Mouse (Mus musculus): ENCODE measurements around the gene Gtsf1l. TPM values are rescaled to one million over a fixed set of nuclear protein-coding genes. Genes with fewer than 3 reads are reported as not detected.
A peak's percentile ranks its signal among the peaks of the same experiment; 100 is the strongest.

Gtsf1l gene
- polyA plus RNA-seq, 1 experiment from 2014 or later, result not detected

GRCm38 (mm10) chr2:163111413-163112201, 24.0 kb upstream of the Gtsf1l start:
- Histone ChIP-seq H3K9me3 (ENCODE audit: control insufficient read depth, low read length) (no peaks in the 10 kb centered on the region), H3K27ac (ENCODE audit: low read length) (no peak overlapping the region), H3K4me1 (ENCODE audit: control insufficient read depth, insufficient read depth, low read length) (no peaks in the 10 kb centered on the region), H3K36me3 (ENCODE audit: control insufficient read depth, insufficient read depth, low read length) (no peaks in the 10 kb centered on the region), H3K9ac (ENCODE audit: low read depth, low read length) (no peak overlapping the region), H3K27me3 (replicated peaks; ENCODE audit: control insufficient read depth, insufficient read depth, low read length) (no peaks in the 10 kb centered on the region), H3K4me2 (ENCODE audit: low read depth, low read length) (no peak overlapping the region), H3K4me3 (ENCODE audit: low read length) (no peak overlapping the region)
- 60% methylated on average over 16 of the region's 16 CpGs for WGBS
- ATAC-seq, result no peak

- Histone ChIP-seq H3K36me3 (ENCODE audit: control insufficient read depth, insufficient read depth, low read length) (no peaks in the 10 kb centered on the region), H3K4me2 (ENCODE audit: low read depth, low read length) (no peak overlapping the region), H3K9ac (ENCODE audit: low read depth, low read length) (no peak overlapping the region), H3K9me3 (ENCODE audit: control insufficient read depth, low read length) (no peaks in the 10 kb centered on the region), H3K27me3 (replicated peaks; ENCODE audit: control insufficient read depth, insufficient read depth, low read length) (no peaks in the 10 kb centered on the region), H3K4me3 (ENCODE audit: low read length) (no peak overlapping the region), H3K4me1 (ENCODE audit: control insufficient read depth, insufficient read depth, low read length) (no peaks in the 10 kb centered on the region), H3K27ac (ENCODE audit: low read length) (no peak overlapping the region)
- no peak for ATAC-seq
- 93% methylated on average over 1 of the region's 1 CpGs for WGBS
These were observed 23.1 kb upstream of the Gtsf1l start for GRCm38 (mm10) chr2:163110706-163111105.

DNA sequence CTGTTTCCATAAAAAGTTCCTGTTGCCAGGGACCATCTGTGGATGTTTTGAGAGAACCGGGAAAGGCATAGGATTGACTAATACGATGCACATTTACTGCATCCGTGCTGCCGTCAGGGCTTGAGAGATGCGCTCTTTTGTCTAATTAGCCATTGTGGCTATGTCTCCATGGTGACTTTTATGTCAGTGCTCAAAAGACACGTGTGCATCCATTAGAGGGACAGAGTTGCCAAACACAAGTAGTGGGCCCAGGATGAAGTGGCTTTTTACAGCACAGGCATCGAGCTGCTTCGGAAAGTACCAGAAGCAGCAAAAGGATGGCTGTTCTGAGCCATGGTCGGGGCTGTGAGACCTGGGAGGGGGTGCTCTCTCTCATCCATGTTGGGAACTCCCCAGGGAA, 20.7 kb upstream of the Gtsf1l start:
- Histone ChIP-seq H3K4me2 (ENCODE audit: low read depth, low read length) (no peak overlapping the region), H3K9me3 (ENCODE audit: control insufficient read depth, low read length) (no peaks in the 10 kb centered on the region), H3K9ac (ENCODE audit: low read depth, low read length) (no peak overlapping the region), H3K4me3 (ENCODE audit: low read length) (no peak overlapping the region), H3K36me3 (ENCODE audit: control insufficient read depth, insufficient read depth, low read length) (no peaks in the 10 kb centered on the region), H3K27ac (ENCODE audit: low read length) (no peak overlapping the region), H3K27me3 (replicated peaks; ENCODE audit: control insufficient read depth, insufficient read depth, low read length) (no peaks in the 10 kb centered on the region), H3K4me1 (ENCODE audit: control insufficient read depth, insufficient read depth, low read length) (no peaks in the 10 kb centered on the region)
- no peak for ATAC-seq
- WGBS, result 80% methylated on average over 9 of the region's 9 CpGs

DNA sequence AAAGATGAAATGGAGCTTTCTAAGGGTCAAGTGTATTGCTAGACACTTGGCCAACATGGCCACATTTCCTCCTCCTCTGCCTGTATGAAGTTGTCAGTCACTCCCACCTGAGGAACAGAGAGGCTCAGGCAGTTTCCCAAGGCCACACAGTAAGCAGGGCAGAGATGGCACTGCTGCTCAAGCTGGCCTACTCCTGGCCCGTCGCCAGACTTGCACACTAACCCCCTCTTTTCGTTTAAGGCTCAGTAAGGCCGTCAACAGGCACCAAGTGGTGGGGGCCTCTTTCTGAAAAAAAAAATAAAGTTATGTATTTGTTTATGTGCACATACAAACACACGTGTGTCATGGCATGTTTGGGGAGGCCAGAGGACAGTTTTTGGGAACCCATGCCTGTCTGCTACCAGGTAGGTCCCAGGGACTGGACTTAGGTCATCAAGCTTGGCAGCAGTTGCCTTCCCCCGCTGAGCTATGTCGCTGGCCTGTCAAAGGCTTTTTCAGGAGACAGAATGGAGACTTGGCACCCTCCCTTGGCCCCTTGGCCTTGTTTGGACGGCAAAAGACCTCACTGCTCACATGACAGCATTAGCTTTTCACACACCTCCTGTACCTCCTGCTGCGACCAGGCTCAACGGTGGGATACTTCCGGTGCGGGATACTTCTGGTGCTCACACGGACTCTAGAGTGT, 16.6 kb upstream of the Gtsf1l start:
- no peak overlapping the region for H3K27ac ChIP-seq (ENCODE audit: low read length)
- no peak for ATAC-seq
- H3K9ac ChIP-seq (ENCODE audit: low read depth, low read length), result no peak overlapping the region
- no peaks in the 10 kb centered on the region for H3K4me1 ChIP-seq (ENCODE audit: control insufficient read depth, insufficient read depth, low read length)
- H3K4me2 ChIP-seq (ENCODE audit: low read depth, low read length), result no peak overlapping the region
- H3K9me3 ChIP-seq (ENCODE audit: control insufficient read depth, low read length), result no peaks in the 10 kb centered on the region
- H3K36me3 ChIP-seq (ENCODE audit: control insufficient read depth, insufficient read depth, low read length), result no peaks in the 10 kb centered on the region
- no peak overlapping the region for H3K4me3 ChIP-seq (ENCODE audit: low read length)
- WGBS, result 84% methylated on average over 13 of the region's 13 CpGs
- H3K27me3 ChIP-seq (replicated peaks; ENCODE audit: control insufficient read depth, insufficient read depth, low read length), result no peaks in the 10 kb centered on the region

DNA sequence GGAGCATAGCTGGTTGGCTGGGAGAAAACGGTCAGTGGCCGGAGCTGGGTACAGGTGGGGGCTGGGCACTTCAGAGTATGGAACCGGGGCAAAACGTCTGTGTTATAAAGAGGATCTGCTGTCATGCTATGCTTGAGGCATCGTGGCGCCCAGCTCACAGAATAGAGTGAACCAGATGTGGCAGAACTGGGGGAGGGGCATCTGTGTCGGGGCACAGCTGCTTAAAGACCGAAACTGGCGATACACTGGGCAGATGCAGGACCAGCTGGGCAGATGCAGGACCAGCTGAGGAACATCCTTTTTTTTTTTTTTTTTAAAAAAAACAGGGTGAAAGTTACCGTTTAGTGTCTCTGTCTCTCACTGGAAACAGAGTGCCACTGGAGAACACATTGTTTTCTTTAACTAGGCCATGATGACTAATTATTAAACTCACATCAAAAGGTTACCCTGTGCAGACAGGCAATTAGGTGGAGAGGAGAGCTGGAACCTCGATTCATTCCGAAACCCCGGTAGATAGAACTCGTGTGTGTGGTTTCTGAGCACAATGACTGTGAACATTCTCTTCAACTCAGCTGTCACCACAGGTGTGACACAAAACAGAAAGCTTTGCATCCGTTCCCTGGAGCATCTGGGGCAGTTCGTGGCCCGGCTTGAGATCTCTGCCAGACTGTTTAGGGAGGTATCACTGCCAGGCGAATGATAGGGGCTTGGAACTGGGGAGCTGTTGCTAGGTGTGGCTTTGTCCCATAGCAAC, 15.4 kb upstream of the Gtsf1l start:
- H3K36me3 ChIP-seq (ENCODE audit: control insufficient read depth, insufficient read depth, low read length), result no peaks in the 10 kb centered on the region
- H3K4me3 ChIP-seq (ENCODE audit: low read length), result no peak overlapping the region
- no peaks in the 10 kb centered on the region for H3K9me3 ChIP-seq (ENCODE audit: control insufficient read depth, low read length)
- 46% methylated on average over 18 of the region's 18 CpGs for WGBS
- H3K27ac ChIP-seq (ENCODE audit: low read length), result no peak overlapping the region
- H3K4me1 ChIP-seq (ENCODE audit: control insufficient read depth, insufficient read depth, low read length), result no peaks in the 10 kb centered on the region
- no peak overlapping the region for H3K4me2 ChIP-seq (ENCODE audit: low read depth, low read length)
- H3K9ac ChIP-seq (ENCODE audit: low read depth, low read length), result no peak overlapping the region
- H3K27me3 ChIP-seq (replicated peaks; ENCODE audit: control insufficient read depth, insufficient read depth, low read length), result no peaks in the 10 kb centered on the region
- ATAC-seq, result no peak

DNA sequence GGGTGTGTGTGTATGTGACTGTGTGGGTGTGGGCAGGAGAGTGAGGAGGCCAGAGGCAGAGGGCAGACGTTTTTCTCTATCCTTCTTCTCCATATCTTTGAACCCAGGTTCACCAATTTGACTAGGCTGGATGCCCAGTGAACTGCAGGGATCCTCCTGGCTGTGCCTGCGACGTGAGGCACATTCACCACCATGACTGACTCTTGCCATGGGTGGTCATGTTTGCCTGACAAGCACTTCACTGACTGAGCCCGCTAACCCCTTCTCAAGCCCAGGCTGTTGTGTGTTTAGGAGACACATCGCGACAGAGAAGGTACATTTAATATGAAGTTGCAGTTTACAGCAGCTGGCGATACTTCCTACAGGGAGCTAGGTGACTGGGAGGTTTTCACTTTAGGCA, 14.6 kb upstream of the Gtsf1l start:
- no peak overlapping the region for H3K27ac ChIP-seq (ENCODE audit: low read length)
- no peak overlapping the region for H3K9ac ChIP-seq (ENCODE audit: low read depth, low read length)
- no peak for ATAC-seq
- H3K36me3 ChIP-seq (ENCODE audit: control insufficient read depth, insufficient read depth, low read length), result no peaks in the 10 kb centered on the region
- no peaks in the 10 kb centered on the region for H3K4me1 ChIP-seq (ENCODE audit: control insufficient read depth, insufficient read depth, low read length)
- H3K4me3 ChIP-seq (ENCODE audit: low read length), result no peak overlapping the region
- WGBS, result 53% methylated on average over 7 of the region's 7 CpGs
- H3K9me3 ChIP-seq (ENCODE audit: control insufficient read depth, low read length), result no peaks in the 10 kb centered on the region
- H3K27me3 ChIP-seq (replicated peaks; ENCODE audit: control insufficient read depth, insufficient read depth, low read length), result no peaks in the 10 kb centered on the region
- no peak overlapping the region for H3K4me2 ChIP-seq (ENCODE audit: low read depth, low read length)

GRCm38 (mm10) chr2:163101646-163102203, 14.1 kb upstream of the Gtsf1l start:
- Histone ChIP-seq H3K27me3 (replicated peaks; ENCODE audit: control insufficient read depth, insufficient read depth, low read length) (no peaks in the 10 kb centered on the region), H3K9me3 (ENCODE audit: control insufficient read depth, low read length) (no peaks in the 10 kb centered on the region), H3K27ac (ENCODE audit: low read length) (no peak overlapping the region), H3K4me3 (ENCODE audit: low read length) (no peak overlapping the region), H3K4me2 (ENCODE audit: low read depth, low read length) (no peak overlapping the region), H3K9ac (ENCODE audit: low read depth, low read length) (no peak overlapping the region), H3K4me1 (ENCODE audit: control insufficient read depth, insufficient read depth, low read length) (no peaks in the 10 kb centered on the region), H3K36me3 (ENCODE audit: control insufficient read depth, insufficient read depth, low read length) (no peaks in the 10 kb centered on the region)
- peak; percentile 41; the same call in 1 of the 2 replicates for ATAC-seq
- WGBS, result 6% methylated on average over 10 of the region's 10 CpGs

DNA sequence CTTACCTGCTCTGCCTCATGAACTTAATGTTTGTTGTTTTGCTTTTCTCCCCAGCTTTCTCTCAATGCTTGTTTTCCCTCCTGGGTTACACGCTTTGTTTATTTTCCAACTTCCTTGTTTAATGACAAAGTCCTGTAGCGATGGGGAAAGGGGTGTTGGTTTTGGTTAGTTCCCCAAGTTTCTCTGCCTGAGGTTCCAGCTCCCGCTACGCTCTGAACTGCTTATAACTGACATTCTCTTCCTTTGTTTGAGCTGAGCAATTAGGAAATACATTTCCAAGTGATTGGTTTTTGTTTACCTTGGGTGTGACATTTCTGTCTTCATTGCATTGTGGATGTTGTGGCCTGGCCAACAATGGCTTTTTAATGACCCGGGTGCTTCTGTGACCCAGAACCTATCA, 12.9 kb upstream of the Gtsf1l start:
- Histone ChIP-seq H3K4me2 (ENCODE audit: low read depth, low read length) (no peak overlapping the region), H3K9me3 (ENCODE audit: control insufficient read depth, low read length) (no peaks in the 10 kb centered on the region), H3K4me3 (ENCODE audit: low read length) (no peak overlapping the region), H3K27ac (ENCODE audit: low read length) (no peak overlapping the region), H3K27me3 (replicated peaks; ENCODE audit: control insufficient read depth, insufficient read depth, low read length) (no peaks in the 10 kb centered on the region), H3K36me3 (ENCODE audit: control insufficient read depth, insufficient read depth, low read length) (no peaks in the 10 kb centered on the region), H3K9ac (ENCODE audit: low read depth, low read length) (no peak overlapping the region), H3K4me1 (ENCODE audit: control insufficient read depth, insufficient read depth, low read length) (no peaks in the 10 kb centered on the region)
- 51% methylated on average over 5 of the region's 5 CpGs for WGBS
- no peak for ATAC-seq

DNA sequence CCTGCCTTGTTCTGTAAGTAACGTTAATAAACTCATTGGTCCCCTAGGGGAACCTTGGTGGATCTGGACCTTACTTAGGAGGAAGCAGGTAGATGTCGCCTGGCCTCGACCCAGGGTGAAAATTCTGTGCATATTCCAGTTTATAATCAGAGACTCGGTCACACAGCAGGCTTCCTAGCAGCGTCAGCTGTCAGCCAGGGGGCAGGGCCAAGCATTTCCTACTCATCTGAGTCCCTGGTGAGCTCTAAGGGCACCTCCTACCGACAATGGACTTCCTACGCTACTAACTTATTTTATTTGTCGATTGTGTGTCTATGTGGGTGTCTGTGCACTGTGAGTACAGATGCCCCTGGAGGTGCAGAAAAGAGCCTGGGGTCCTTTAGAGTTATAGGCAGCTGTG, 12.3 kb upstream of the Gtsf1l start:
- H3K4me2 ChIP-seq (ENCODE audit: low read depth, low read length), result no peak overlapping the region
- no peak overlapping the region for H3K27ac ChIP-seq (ENCODE audit: low read length)
- H3K4me1 ChIP-seq (ENCODE audit: control insufficient read depth, insufficient read depth, low read length), result no peaks in the 10 kb centered on the region
- no peak for ATAC-seq
- H3K36me3 ChIP-seq (ENCODE audit: control insufficient read depth, insufficient read depth, low read length), result no peaks in the 10 kb centered on the region
- WGBS, result 47% methylated on average over 8 of the region's 8 CpGs
- H3K4me3 ChIP-seq (ENCODE audit: low read length), result no peak overlapping the region
- H3K27me3 ChIP-seq (replicated peaks; ENCODE audit: control insufficient read depth, insufficient read depth, low read length), result no peaks in the 10 kb centered on the region
- H3K9me3 ChIP-seq (ENCODE audit: control insufficient read depth, low read length), result no peaks in the 10 kb centered on the region
- H3K9ac ChIP-seq (ENCODE audit: low read depth, low read length), result no peak overlapping the region

Measured in intestine, embryonic 16.5 days (tissue).